Mouse (Mus musculus) heart, embryonic 10.5 days (tissue): ENCODE data around the gene Tmem190. TPM values are rescaled to one million over a fixed set of nuclear protein-coding genes. Genes with fewer than 3 reads are reported as not detected.

Source experiments
- polyA plus RNA-seq: library from polyadenylated mRNA; unstranded; fragments of >200 nt; fragmentation: Nextera tagmentation; extraction: Ambion mirVana; gene quantifications from 2 replicates; pipeline ENCODE4 v1.2.1, GENCODE M21; 2016

Gene Tmem190
- polyA plus RNA-seq, 1 experiment from 2014 or later, result 0.34 TPM

Other genes with a start within 250 kb of the Tmem190 start
- gene Syt5, start 235.4 kb upstream of the Tmem190 start, polyA plus RNA-seq, result 1.0 and 2.8 TPM in 2 replicates
- gene Ptprh, start 178.9 kb upstream of the Tmem190 start, polyA plus RNA-seq, result not detected in 2 replicates
- gene Tmem86b, start 151.5 kb upstream of the Tmem190 start, polyA plus RNA-seq, result 2.8 and 4.4 TPM in 2 replicates
- 8.7 and 16.0 TPM in 2 replicates for gene Ppp6r1, start 123.9 kb upstream of the Tmem190 start, polyA plus RNA-seq
- gene Hspbp1, start 97.9 kb upstream of the Tmem190 start, polyA plus RNA-seq, result 105 and 118 TPM in 2 replicates
- gene Brsk1, start 92.3 kb upstream of the Tmem190 start, polyA plus RNA-seq, result 0.89 and 1.0 TPM in 2 replicates
- not detected in 2 replicates for gene Tmem150b, start 57.7 kb upstream of the Tmem190 start, polyA plus RNA-seq
- 76.1 and 77.6 TPM in 2 replicates for gene Kmt5c, start 42.8 kb upstream of the Tmem190 start, polyA plus RNA-seq
- gene Cox6b2, start 29.8 kb upstream of the Tmem190 start, polyA plus RNA-seq, result 37.6 and 42.2 TPM in 2 replicates
- not detected in 2 replicates for gene Fam71e2, start 11.6 kb upstream of the Tmem190 start, polyA plus RNA-seq
- gene Il11, start 78 bp upstream of the Tmem190 start, polyA plus RNA-seq, result 0.15 and 0.20 TPM in 2 replicates
- 4.7 and 6.3 TPM in 2 replicates for gene Tmem238, start 6.7 kb downstream of the Tmem190 start, polyA plus RNA-seq
- 314 and 329 TPM in 2 replicates for gene Rpl28, start 9.9 kb downstream of the Tmem190 start, polyA plus RNA-seq
- gene Ube2s, start 29.7 kb downstream of the Tmem190 start, polyA plus RNA-seq, result 337 and 447 TPM in 2 replicates
- 0.14 TPM in 1 of 2 replicates, not detected in the other for gene Shisa7, start 61.8 kb downstream of the Tmem190 start, polyA plus RNA-seq
- 3.9 TPM in 2 replicates for gene Isoc2b, start 87.3 kb downstream of the Tmem190 start, polyA plus RNA-seq
- 1.3 TPM in 2 replicates for gene Isoc2a, start 94.2 kb downstream of the Tmem190 start, polyA plus RNA-seq
- gene Gm36210, start 123.6 kb downstream of the Tmem190 start, polyA plus RNA-seq, result 0.18 and 0.36 TPM in 2 replicates
- 2.9 and 3.5 TPM in 2 replicates for gene Zfp628, start 132.3 kb downstream of the Tmem190 start, polyA plus RNA-seq
- gene Nat14, start 139.1 kb downstream of the Tmem190 start, polyA plus RNA-seq, result 4.3 and 5.5 TPM in 2 replicates
- 1.2 and 1.6 TPM in 2 replicates for gene Ssc5d, start 142.8 kb downstream of the Tmem190 start, polyA plus RNA-seq
- 1.8 and 2.3 TPM in 2 replicates for gene Sbk2, start 181.5 kb downstream of the Tmem190 start, polyA plus RNA-seq
- 0.39 and 0.43 TPM in 2 replicates for gene Sbk3, start 188.2 kb downstream of the Tmem190 start, polyA plus RNA-seq
- 21.6 and 29.2 TPM in 2 replicates for gene Zfp579, start 213.2 kb downstream of the Tmem190 start, polyA plus RNA-seq
- gene Zfp524, start 231.5 kb downstream of the Tmem190 start, polyA plus RNA-seq, result 10.0 and 11.4 TPM in 2 replicates
- 36.1 and 43.5 TPM in 2 replicates for gene Fiz1, start 231.8 kb downstream of the Tmem190 start, polyA plus RNA-seq
- gene Gm44973, start 232.6 kb downstream of the Tmem190 start, polyA plus RNA-seq, result 0.72 TPM in 1 of 2 replicates, not detected in the other
- gene Zfp865, start 237.4 kb downstream of the Tmem190 start, polyA plus RNA-seq, result 3.8 and 4.4 TPM in 2 replicates
- 1.4 and 4.7 TPM in 2 replicates for gene Ccdc106, start 237.6 kb downstream of the Tmem190 start, polyA plus RNA-seq